Mouse (Mus musculus) megakaryocyte, embryonic 14.5 days (primary cell): Measurements from ENCODE around the gene 4931428L18Rik.

Experiments used
- FLI1 ChIP-seq: IDR thresholded peaks from 2 replicates; pipeline ENCODE4 v1.6.1; 2012; ENCODE audit warnings: low read length, inconsistent platforms, mixed read lengths
- GATA1 ChIP-seq: IDR thresholded peaks from 3 replicates; pipeline ENCODE4 v1.6.1; 2012; ENCODE audit warnings: mixed read lengths, low read length, inconsistent platforms, borderline replicate concordance

GRCm38 (mm10) chr1:31033851-31034534 lies 188.5 kb downstream of the 4931428L18Rik start:
- TF ChIP-seq GATA1 (no peak), FLI1 (no peak)
